Mouse (Mus musculus) kidney, embryonic 14.5 days (tissue): ENCODE results near the gene Sufu. TPM values are rescaled to one million over a fixed set of nuclear protein-coding genes. Genes with fewer than 3 reads are reported as not detected.

Source experiments
- ATAC-seq: fragments of 200-750 bp; cut with Nextera tagmentation; 2 replicates; pipeline ENCODE4 v1.8.0; 2017; ENCODE audit warnings: moderate number of reproducible peaks, mild to moderate bottlenecking, moderate TSS enrichment, moderate library complexity; ENCODE audit not compliant: low FRiP score, low TSS enrichment
- H3K27ac ChIP-seq: fragments of 300-500 bp; sonication (generic); 2 replicates; pipeline ENCODE4 v1.5.1; 2014; ENCODE audit warnings: low read depth, mild to moderate bottlenecking, low read length, moderate library complexity, mixed read lengths
- H3K27me3 ChIP-seq: fragments of 300-500 bp; sonication (generic); 2 replicates; pipeline ENCODE4 v1.6.1; 2014; ENCODE audit warnings: mild to moderate bottlenecking, low read length; ENCODE audit not compliant: control insufficient read depth, insufficient read depth
- H3K36me3 ChIP-seq: fragments of 300-500 bp; sonication (generic); 2 replicates; pipeline ENCODE4 v1.6.1; 2014; ENCODE audit warnings: low read length, mixed read lengths; ENCODE audit not compliant: control insufficient read depth, insufficient read depth
- H3K4me1 ChIP-seq: fragments of 300-500 bp; sonication (generic); 2 replicates; pipeline ENCODE4 v1.6.1; 2014; ENCODE audit warnings: low read length, mixed read lengths; ENCODE audit not compliant: control insufficient read depth, insufficient read depth
- H3K4me2 ChIP-seq: fragments of 300-500 bp; sonication (generic); replicated peaks from 2 replicates; pipeline ENCODE4 v1.6.1; 2014; ENCODE audit warnings: low read depth, mild to moderate bottlenecking, low read length
- H3K4me3 ChIP-seq: fragments of 300-500 bp; sonication (generic); 2 replicates; pipeline ENCODE4 v1.5.1; 2014; ENCODE audit warnings: mild to moderate bottlenecking, low read length
- H3K9ac ChIP-seq: fragments of 300-500 bp; sonication (generic); 2 replicates; pipeline ENCODE4 v1.6.1; 2014; ENCODE audit warnings: low read depth, mild to moderate bottlenecking, low read length, moderate library complexity
- H3K9me3 ChIP-seq: fragments of 300-500 bp; sonication (generic); 2 replicates; pipeline ENCODE4 v1.6.1; 2016; ENCODE audit warnings: low read length; ENCODE audit not compliant: control insufficient read depth
- WGBS: fragments of 180-500 bp; shearing (Covaris S2); extraction: QIAGEN DNeasy Blood & Tissue Kit; methylation state at CpG from one replicate; pipeline ENCODE4 v1.1.7; 2014; 5-methylcytosine and 5-hydroxymethylcytosine counted together
- polyA plus RNA-seq: library from polyadenylated mRNA; unstranded; fragments of >200 nt; fragmentation: Nextera tagmentation; extraction: Ambion mirVana; gene quantifications from 2 replicates; pipeline ENCODE4 v1.2.1, GENCODE M21; 2014

Gene Sufu
- polyA plus RNA-seq, 1 experiment from 2014 or later = 48.8 TPM

- Histone ChIP-seq H3K4me2 (no peak overlapping the region), H3K4me3 (no peak overlapping the region), H3K27me3 (no peaks in the 10 kb centered on the region), H3K36me3 (peaks cover 44% of the 10 kb centered on the region), H3K27ac (no peak overlapping the region), H3K9ac (no peak overlapping the region), H3K9me3 (no peaks in the 10 kb centered on the region), H3K4me1 (no peaks in the 10 kb centered on the region)
- no peak for ATAC-seq
- 59% methylated on average over 4 of the region's 4 CpGs for WGBS
Observed at GRCm38 (mm10) chr19:46375891-46376290, 20.8 kb upstream of the Sufu start.

DNA sequence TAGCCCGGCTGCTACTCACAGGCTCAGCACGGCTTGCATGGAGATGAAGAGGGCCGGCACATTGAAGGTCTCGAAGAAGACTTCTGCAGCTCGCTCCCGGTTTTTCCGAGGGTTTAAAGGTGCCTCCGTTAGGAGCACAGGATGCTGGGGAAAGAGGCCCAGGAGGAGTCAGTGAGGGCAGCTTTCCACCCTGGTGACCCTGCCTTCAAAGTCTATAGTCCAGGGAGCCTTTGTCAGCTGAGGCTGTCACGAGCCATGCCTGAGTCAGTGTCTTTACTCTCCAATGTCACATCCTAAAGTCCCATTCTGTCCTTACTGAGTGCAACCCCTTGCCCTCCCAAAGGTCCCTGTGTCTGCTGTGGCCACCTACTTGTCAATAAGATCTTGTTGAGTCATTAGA is 14.4 kb upstream of the Sufu start:
- Histone ChIP-seq H3K4me1 (no peaks in the 10 kb centered on the region), H3K4me3 (no peak overlapping the region), H3K4me2 (no peak overlapping the region), H3K9me3 (no peaks in the 10 kb centered on the region), H3K36me3 (peaks cover 89% of the 10 kb centered on the region), H3K27ac (no peak overlapping the region), H3K27me3 (no peaks in the 10 kb centered on the region), H3K9ac (no peak overlapping the region)
- no peak for ATAC-seq
- 85% methylated on average over 9 of the region's 9 CpGs for WGBS

DNA sequence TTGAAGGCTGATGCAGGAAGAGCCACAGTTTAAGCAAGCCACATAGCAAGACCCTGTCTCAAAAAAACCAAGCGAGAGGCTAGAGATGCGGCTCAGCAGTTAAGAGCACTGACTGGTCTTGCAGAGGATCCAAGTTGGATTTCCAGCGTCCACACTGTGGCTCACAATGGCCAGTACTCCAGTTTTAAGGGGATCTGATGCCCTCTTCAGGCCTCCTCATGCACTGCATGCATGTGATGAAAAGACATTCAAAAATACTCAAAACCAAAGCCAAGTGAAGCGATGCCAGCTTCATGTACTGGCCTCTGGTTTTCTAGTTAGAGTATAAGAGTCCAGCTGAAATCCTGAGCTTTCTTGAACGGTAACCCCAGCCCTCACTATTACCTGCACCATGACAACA is 6.8 kb upstream of the Sufu start:
- Histone ChIP-seq H3K27me3 (no peaks in the 10 kb centered on the region), H3K9me3 (no peaks in the 10 kb centered on the region), H3K36me3 (peaks cover 17% of the 10 kb centered on the region), H3K4me1 (peaks cover 7% of the 10 kb centered on the region), H3K4me3 (no peak overlapping the region), H3K4me2 (no peak overlapping the region), H3K9ac (no peak overlapping the region), H3K27ac (no peak overlapping the region)
- 86% methylated on average over 5 of the region's 5 CpGs for WGBS
- no peak for ATAC-seq

DNA sequence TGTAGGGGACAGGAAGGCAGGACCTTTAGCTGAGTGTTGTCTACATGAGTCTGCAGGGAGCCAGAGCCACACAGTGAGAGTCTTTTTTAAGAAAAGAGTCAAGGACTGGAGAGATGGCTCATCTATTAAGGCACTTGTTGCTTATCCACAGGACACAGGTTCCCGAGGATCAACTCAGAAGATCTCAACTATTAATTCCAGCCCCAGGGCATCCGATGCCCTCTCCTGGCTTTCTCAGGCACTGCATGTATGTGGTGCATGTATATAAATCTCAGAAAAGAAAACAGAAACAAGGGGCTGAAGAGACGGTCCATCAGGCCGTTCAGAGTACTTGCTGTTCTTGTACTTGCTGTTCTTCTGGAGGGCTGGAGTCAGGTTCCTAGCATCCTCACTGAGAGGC is 4.7 kb upstream of the Sufu start:
- no peak overlapping the region for H3K4me3 ChIP-seq
- H3K9ac ChIP-seq = no peak overlapping the region
- peaks cover 15% of the 10 kb centered on the region for H3K4me1 ChIP-seq
- no peaks in the 10 kb centered on the region for H3K9me3 ChIP-seq
- ATAC-seq = no peak
- no peak overlapping the region for H3K27ac ChIP-seq
- peaks cover 5% of the 10 kb centered on the region for H3K36me3 ChIP-seq
- no peaks in the 10 kb centered on the region for H3K27me3 ChIP-seq
- 32% methylated on average over 4 of the region's 4 CpGs for WGBS
- no peak overlapping the region for H3K4me2 ChIP-seq

- Histone ChIP-seq H3K36me3 (no peaks in the 10 kb centered on the region; the same call in 1 of the 2 replicates), H3K27me3 (no peaks in the 10 kb centered on the region), H3K27ac (no peak overlapping the region), H3K9me3 (no peaks in the 10 kb centered on the region), H3K4me1 (peaks cover 33% of the 10 kb centered on the region), H3K4me3 (peak overlapping the region; percentile 94), H3K9ac (peak overlapping the region; percentile 54; the same call in 1 of the 2 replicates), H3K4me2 (peak overlapping the region; percentile 60)
- 6% methylated on average over 10 of the region's 10 CpGs for WGBS
- no peak for ATAC-seq
Observed at GRCm38 (mm10) chr19:46394712-46395108, 2.0 kb upstream of the Sufu start.

- Histone ChIP-seq H3K4me3 (peak within 1 kb of the TSS; percentile 94), H3K9me3 (no peaks in the 10 kb centered on the region), H3K27me3 (no peaks in the 10 kb centered on the region), H3K4me2 (peak within 1 kb of the TSS; percentile 60), H3K9ac (peak within 1 kb of the TSS; percentile 86), H3K36me3 (peaks cover 1% of the 10 kb centered on the region; the same call in 1 of the 2 replicates), H3K4me1 (peaks cover 39% of the 10 kb centered on the region), H3K27ac (peak within 1 kb of the TSS; percentile 51; the same call in 1 of the 2 replicates)
- WGBS = under 1% methylated on average over 51 of the region's 51 CpGs
- peak; percentile 93 for ATAC-seq
Observed at GRCm38 (mm10) chr19:46395109-46396009, 1.3 kb upstream of the Sufu start, which contains the start of gene Actr1a. Actr1a (minus strand) TSS chr19:46395748.

- WGBS = 11% methylated on average over 8 of the region's 8 CpGs
- no peaks in the 10 kb centered on the region for H3K9me3 ChIP-seq
- H3K4me3 ChIP-seq = peak overlapping the region; percentile 94
- peak overlapping the region; percentile 60 for H3K4me2 ChIP-seq
- no peak for ATAC-seq
- H3K4me1 ChIP-seq = peaks cover 39% of the 10 kb centered on the region
- no peak overlapping the region for H3K27ac ChIP-seq
- peak overlapping the region; percentile 86; the same call in 1 of the 2 replicates for H3K9ac ChIP-seq
- H3K27me3 ChIP-seq = no peaks in the 10 kb centered on the region
- peaks cover 9% of the 10 kb centered on the region; the same call in 1 of the 2 replicates for H3K36me3 ChIP-seq
Observed at GRCm38 (mm10) chr19:46396109-46396508, 587 bp upstream of the Sufu start.

DNA sequence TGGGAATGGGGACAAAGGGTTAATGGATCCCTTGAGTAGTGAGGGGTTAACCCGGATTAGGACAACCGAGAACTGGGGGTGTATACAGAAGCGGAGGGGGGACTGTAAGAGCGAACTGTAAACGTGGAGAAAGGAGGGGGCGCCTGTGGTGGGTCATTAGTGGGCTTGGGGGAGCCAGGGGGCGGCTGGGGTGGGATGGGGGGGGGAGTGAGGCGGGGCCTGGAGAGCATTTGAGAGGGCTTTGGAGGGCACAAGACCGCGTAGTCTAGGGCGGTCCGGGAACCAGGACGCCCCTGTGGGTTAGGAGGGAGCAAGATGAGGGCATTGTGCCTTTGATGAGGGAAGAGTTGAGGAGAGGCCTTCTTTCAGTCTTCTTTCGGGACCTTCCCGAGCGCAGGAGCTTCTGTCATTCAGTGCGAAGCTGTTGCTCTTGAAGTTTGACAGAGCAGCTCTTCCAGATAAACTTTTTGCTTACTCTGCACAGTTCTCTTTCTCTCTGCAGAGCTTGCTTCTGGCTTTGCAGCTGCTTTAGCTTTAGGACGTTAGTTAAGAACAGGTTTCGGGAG is 823 bp downstream of the Sufu start:
- Histone ChIP-seq H3K4me3 (peak overlapping the region; percentile 90), H3K4me1 (peaks cover 39% of the 10 kb centered on the region), H3K4me2 (peak overlapping the region; percentile 74), H3K9me3 (no peaks in the 10 kb centered on the region), H3K27ac (peak overlapping the region; percentile 91), H3K27me3 (no peaks in the 10 kb centered on the region), H3K9ac (peak overlapping the region; percentile 84), H3K36me3 (peaks cover 13% of the 10 kb centered on the region; the same call in 1 of the 2 replicates)
- no peak for ATAC-seq
- under 1% methylated on average over 18 of the region's 19 CpGs for WGBS

DNA sequence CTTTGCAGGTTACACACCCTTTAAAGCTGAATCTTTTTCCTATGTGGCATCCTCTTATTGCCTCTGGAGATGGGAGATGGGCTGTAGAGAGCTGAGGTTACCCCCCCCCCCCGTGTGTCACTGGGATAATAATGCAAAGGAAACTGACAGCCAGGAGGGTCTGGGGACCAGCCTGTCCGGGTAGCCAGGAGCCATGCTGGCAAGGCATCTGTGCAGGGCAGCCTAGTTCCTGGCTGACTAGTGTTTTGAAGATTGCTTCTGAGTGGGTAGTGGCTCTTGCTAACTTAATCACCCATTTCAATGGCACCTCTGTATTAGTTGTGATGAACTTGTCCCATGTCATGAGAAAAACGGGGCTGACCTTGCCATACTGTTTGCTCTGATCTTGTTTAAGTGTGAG is 1.7 kb downstream of the Sufu start:
- no peak overlapping the region for H3K27ac ChIP-seq
- WGBS = 35% methylated on average over 3 of the region's 3 CpGs
- ATAC-seq = no peak
- peak overlapping the region; percentile 90 for H3K4me3 ChIP-seq
- H3K4me2 ChIP-seq = peak overlapping the region; percentile 74
- peaks cover 39% of the 10 kb centered on the region for H3K4me1 ChIP-seq
- peaks cover 22% of the 10 kb centered on the region for H3K36me3 ChIP-seq
- H3K9ac ChIP-seq = peak overlapping the region; percentile 84; the same call in 1 of the 2 replicates
- H3K27me3 ChIP-seq = no peaks in the 10 kb centered on the region
- H3K9me3 ChIP-seq = no peaks in the 10 kb centered on the region
